Mouse (Mus musculus): ENCODE measurements around the gene Abhd14b. TPM values are rescaled to one million over a fixed set of nuclear protein-coding genes. Genes with fewer than 3 reads are reported as not detected.

The Abhd14b gene
- polyA plus RNA-seq, 1 experiment from 2014 or later: 4.2 TPM

- no peak within 1 kb of the TSS for H3K4me3 ChIP-seq (ENCODE audit: low read depth, low read length)
- H3K9me3 ChIP-seq (ENCODE audit: control insufficient read depth, low read length): no peaks in the 10 kb centered on the region
- no peaks in the 10 kb centered on the region for H3K4me1 ChIP-seq (replicated peaks; ENCODE audit: control insufficient read depth, insufficient read depth, low read length)
- H3K4me2 ChIP-seq (replicated peaks; ENCODE audit: low read depth, low read length): no peak within 1 kb of the TSS
- no peak within 1 kb of the TSS for H3K27ac ChIP-seq (ENCODE audit: low read depth, low read length)
- H3K9ac ChIP-seq (ENCODE audit: low read depth, low read length): no peak within 1 kb of the TSS
- 93% methylated on average over 6 of the region's 6 CpGs for WGBS
- H3K36me3 ChIP-seq (ENCODE audit: control insufficient read depth, insufficient read depth, low read length): no peaks in the 10 kb centered on the region
- no peaks in the 10 kb centered on the region for H3K27me3 ChIP-seq (ENCODE audit: control insufficient read depth, insufficient read depth, low read length)
- DNase-seq (ENCODE audit: low spot score) (no peak), ATAC-seq (ENCODE audit: low FRiP score) (no peak)
Measured at GRCm38 (mm10) chr9:106499667-106500066, 52.4 kb downstream of the Abhd14b start, which contains the start of gene Iqcf1. Gene Iqcf1, plus strand, starts transcription at chr9:106499967.

GRCm38 (mm10) chr9:106501846-106502245, 54.6 kb downstream of the Abhd14b start:
- Histone ChIP-seq H3K9me3 (ENCODE audit: control insufficient read depth, low read length) (no peaks in the 10 kb centered on the region), H3K36me3 (ENCODE audit: control insufficient read depth, insufficient read depth, low read length) (no peaks in the 10 kb centered on the region), H3K4me1 (replicated peaks; ENCODE audit: control insufficient read depth, insufficient read depth, low read length) (no peaks in the 10 kb centered on the region), H3K4me3 (ENCODE audit: low read depth, low read length) (no peak overlapping the region), H3K9ac (ENCODE audit: low read depth, low read length) (no peak overlapping the region), H3K27me3 (ENCODE audit: control insufficient read depth, insufficient read depth, low read length) (no peaks in the 10 kb centered on the region), H3K4me2 (replicated peaks; ENCODE audit: low read depth, low read length) (no peak overlapping the region), H3K27ac (ENCODE audit: low read depth, low read length) (no peak overlapping the region)
- DNase-seq (ENCODE audit: low spot score) (no peak), ATAC-seq (ENCODE audit: low FRiP score) (no peak)
- WGBS: 85% methylated on average over 22 of the region's 22 CpGs

Other genes starting within 250 kb of the Abhd14b start
- 21.7 TPM in 2 replicates for gene Ppm1m, start 247.7 kb upstream of the Abhd14b start, polyA plus RNA-seq (2014; fragmentation: Nextera tagmentation; extraction: Ambion mirVana)
- gene Twf2, start 244.4 kb upstream of the Abhd14b start, polyA plus RNA-seq (2014; fragmentation: Nextera tagmentation; extraction: Ambion mirVana): 57.3 and 59.6 TPM in 2 replicates
- gene Tlr9, start 224.9 kb upstream of the Abhd14b start, polyA plus RNA-seq (2014; fragmentation: Nextera tagmentation; extraction: Ambion mirVana): not detected in 2 replicates
- 83.8 and 84.7 TPM in 2 replicates for gene Alas1, start 198.8 kb upstream of the Abhd14b start, polyA plus RNA-seq (2014; fragmentation: Nextera tagmentation; extraction: Ambion mirVana)
- gene Poc1a, start 166.4 kb upstream of the Abhd14b start, polyA plus RNA-seq (2014; fragmentation: Nextera tagmentation; extraction: Ambion mirVana): 27.3 and 27.6 TPM in 2 replicates
- gene Dusp7, start 78.8 kb upstream of the Abhd14b start, polyA plus RNA-seq (2014; fragmentation: Nextera tagmentation; extraction: Ambion mirVana): 25.0 and 25.8 TPM in 2 replicates
- gene Rpl29, start 18.0 kb upstream of the Abhd14b start, polyA plus RNA-seq (2014; fragmentation: Nextera tagmentation; extraction: Ambion mirVana): 882 and 903 TPM in 2 replicates
- 26.4 and 30.3 TPM in 2 replicates for gene Acy1, start 9.1 kb upstream of the Abhd14b start, polyA plus RNA-seq (2014; fragmentation: Nextera tagmentation; extraction: Ambion mirVana)
- 31.2 and 34.7 TPM in 2 replicates for gene Abhd14a, start 219 bp downstream of the Abhd14b start, polyA plus RNA-seq (2014; fragmentation: Nextera tagmentation; extraction: Ambion mirVana)
- gene Pcbp4, start 5.8 kb downstream of the Abhd14b start, polyA plus RNA-seq (2014; fragmentation: Nextera tagmentation; extraction: Ambion mirVana): 222 and 249 TPM in 2 replicates
- gene Gpr62, start 18.5 kb downstream of the Abhd14b start, polyA plus RNA-seq (2014; fragmentation: Nextera tagmentation; extraction: Ambion mirVana): 0.22 and 0.29 TPM in 2 replicates
- 41.3 and 42.2 TPM in 2 replicates for gene Rrp9, start 28.5 kb downstream of the Abhd14b start, polyA plus RNA-seq (2014; fragmentation: Nextera tagmentation; extraction: Ambion mirVana)
- gene Parp3, start 29.5 kb downstream of the Abhd14b start, polyA plus RNA-seq (2014; fragmentation: Nextera tagmentation; extraction: Ambion mirVana): 0.54 and 1.4 TPM in 2 replicates
- gene Iqcf1, start 52.5 kb downstream of the Abhd14b start, polyA plus RNA-seq (2014; fragmentation: Nextera tagmentation; extraction: Ambion mirVana): not detected in 2 replicates
- gene Iqcf5, start 67.1 kb downstream of the Abhd14b start, polyA plus RNA-seq (2014; fragmentation: Nextera tagmentation; extraction: Ambion mirVana): not detected in 2 replicates
- not detected in 2 replicates for gene Iqcf3, start 114.2 kb downstream of the Abhd14b start, polyA plus RNA-seq (2014; fragmentation: Nextera tagmentation; extraction: Ambion mirVana)
- gene Iqcf4, start 123.5 kb downstream of the Abhd14b start, polyA plus RNA-seq (2014; fragmentation: Nextera tagmentation; extraction: Ambion mirVana): not detected in 2 replicates
- gene Iqcf6, start 179.1 kb downstream of the Abhd14b start, polyA plus RNA-seq (2014; fragmentation: Nextera tagmentation; extraction: Ambion mirVana): not detected in 2 replicates
- 9.5 and 9.7 TPM in 2 replicates for gene Grm2, start 208.6 kb downstream of the Abhd14b start, polyA plus RNA-seq (2014; fragmentation: Nextera tagmentation; extraction: Ambion mirVana)
- 28.1 and 30.0 TPM in 2 replicates for gene Tex264, start 238.5 kb downstream of the Abhd14b start, polyA plus RNA-seq (2014; fragmentation: Nextera tagmentation; extraction: Ambion mirVana)

All from hindbrain, embryonic 11.5 days (tissue).